Mouse (Mus musculus) spleen, postnatal 36 days (tissue): ENCODE measurements around the gene Simc1.
A peak's percentile ranks its signal among the peaks of the same experiment; 100 is the strongest.
"Not testable (repeated sequence)": the region's sequence is repeated elsewhere in the genome, so short reads cannot be mapped to it uniquely, and the experiment has no call there.

Experiments used
- DNase-seq, 2 experiments: peaks; one replicate each; pipeline ENCODE4 v3.0.0; 2022; ENCODE audit warnings: low spot score in 2 of 2, mixed read lengths in 1 of 2

Gene Simc1

GRCm38 (mm10) chr13:54503604-54504521, at the start of gene Simc1:
Simc1 (plus strand) TSS chr13:54503779.
- DNase-seq = peak; percentile 73 to 76

GRCm38 (mm10) chr13:54457062-54457461, 46.5 kb upstream of the Simc1 start:
- DNase-seq = peak; percentile 20 to 30

GRCm38 (mm10) chr13:54459282-54459681, 44.3 kb upstream of the Simc1 start:
- no peak for DNase-seq

DNA sequence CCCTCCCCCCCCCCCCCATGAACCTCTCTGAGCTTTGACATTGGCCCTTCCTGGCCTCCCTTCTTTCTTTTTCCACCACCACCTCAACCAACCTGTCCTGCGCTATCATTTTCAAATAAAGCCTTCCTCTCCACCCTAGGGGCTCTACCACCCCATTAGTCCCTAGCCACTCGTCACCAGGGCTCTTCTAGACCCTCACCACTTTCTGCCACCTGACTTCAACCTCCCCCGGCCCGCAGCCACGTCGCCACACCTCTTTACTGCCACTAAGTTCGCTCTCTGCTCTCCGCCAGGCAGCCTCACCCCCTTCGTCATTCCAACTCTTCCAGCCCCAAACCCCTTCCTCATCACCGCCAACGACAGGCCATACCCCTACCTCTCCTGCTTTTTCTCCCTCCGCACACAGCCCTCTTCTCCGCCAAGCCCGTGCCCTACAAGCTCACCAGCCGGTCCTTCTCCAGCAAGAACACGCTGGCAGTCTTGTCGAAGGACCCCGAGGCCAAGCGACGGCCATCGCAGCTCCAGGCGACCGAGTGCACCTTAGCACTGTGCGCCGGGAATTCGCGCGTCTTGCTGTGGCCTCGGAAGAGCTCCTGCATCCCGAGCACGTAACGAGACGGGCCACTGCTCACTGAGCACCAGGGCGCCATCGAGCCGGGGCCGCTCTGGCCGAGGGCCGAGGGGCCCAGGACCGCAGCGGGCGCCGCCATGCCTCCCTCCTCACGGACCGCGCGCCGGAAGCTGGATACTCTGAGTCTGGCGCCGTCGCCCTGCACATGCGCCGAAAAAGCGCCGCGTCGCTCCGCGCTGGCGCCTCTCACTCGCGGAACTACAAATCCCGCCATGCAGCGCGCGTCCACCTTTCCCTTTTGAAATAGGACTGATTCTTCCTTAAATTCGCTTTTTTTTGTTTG, 35.2 kb upstream of the Simc1 start, which contains the start of gene Thoc3:
Thoc3 (minus strand) TSS at position 752 of the 914 bp plus-strand sequence.
- DNase-seq = peak; percentile 85 to 89

DNA sequence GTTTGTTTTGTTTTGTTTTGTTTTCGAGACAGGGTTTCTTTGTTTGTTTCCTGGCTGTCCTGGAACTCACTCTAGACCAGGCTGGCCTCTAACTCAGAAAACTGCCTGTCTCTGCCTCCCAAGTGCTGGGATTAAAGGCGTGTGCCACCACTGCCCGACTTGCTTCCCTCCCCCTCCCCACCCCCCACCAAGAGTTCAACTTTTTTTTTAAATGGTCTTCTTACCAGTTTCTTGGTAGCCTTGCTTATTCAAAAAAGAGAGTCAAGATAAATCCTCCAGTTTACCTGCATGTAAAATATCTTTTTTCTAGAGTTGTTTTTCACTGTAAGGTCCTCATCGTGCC, 34.6 kb upstream of the Simc1 start:
- DNase-seq = no peak

DNA sequence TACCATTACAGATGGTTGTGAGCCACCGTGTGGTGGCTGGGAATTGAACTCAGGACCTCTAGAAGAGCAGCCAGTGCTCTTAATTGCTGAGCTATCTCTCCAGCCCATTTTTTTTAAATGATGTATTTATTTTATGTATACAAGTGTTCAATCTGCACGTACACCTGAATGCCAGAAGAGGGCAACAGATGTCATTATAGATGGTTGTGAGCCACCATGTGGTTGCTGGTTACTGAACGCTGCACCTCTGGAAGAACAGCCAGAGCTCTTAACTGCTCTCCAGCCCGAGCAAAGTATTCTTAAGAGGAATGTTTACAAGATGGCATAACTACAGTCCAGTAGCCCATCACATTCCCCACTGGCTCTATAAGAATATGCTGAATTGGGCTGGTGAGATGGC, 31.6 kb upstream of the Simc1 start:
- no peak for DNase-seq

- DNase-seq = no peak
Observed at GRCm38 (mm10) chr13:54474996-54475395, 28.6 kb upstream of the Simc1 start.

DNA sequence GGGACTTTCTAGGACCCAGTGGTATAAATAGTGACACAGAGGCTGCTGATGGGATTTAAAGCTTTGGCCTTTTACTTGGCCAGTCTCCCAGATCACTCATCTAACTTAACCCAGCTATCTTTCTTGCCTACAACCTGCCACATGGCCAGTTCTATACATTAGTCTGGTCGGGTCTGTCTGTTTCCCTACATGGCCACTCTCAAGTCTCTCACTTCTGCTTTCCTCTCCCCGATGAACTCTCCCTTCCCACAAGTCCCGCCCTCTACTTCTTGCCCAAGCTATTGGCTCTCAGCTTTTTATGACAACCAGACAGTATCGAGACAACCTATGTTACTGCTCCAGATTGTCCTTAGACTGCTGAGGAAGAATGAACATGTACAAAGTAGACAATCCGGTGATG, 27.9 kb upstream of the Simc1 start:
- DNase-seq = peak; percentile 75 to 77

GRCm38 (mm10) chr13:54479286-54479685, 24.3 kb upstream of the Simc1 start:
- no peak for DNase-seq

GRCm38 (mm10) chr13:54481498-54481897, 22.1 kb upstream of the Simc1 start:
- no peak for DNase-seq

GRCm38 (mm10) chr13:54490411-54490810, 13.2 kb upstream of the Simc1 start:
- DNase-seq = no peak

GRCm38 (mm10) chr13:54491381-54491780, 12.2 kb upstream of the Simc1 start:
- no peak for DNase-seq

GRCm38 (mm10) chr13:54499551-54499950, 4.0 kb upstream of the Simc1 start:
- DNase-seq = not testable (repeated sequence)

- DNase-seq = peak; percentile 20 to 22
Observed at GRCm38 (mm10) chr13:54501352-54501751, 2.2 kb upstream of the Simc1 start.

DNA sequence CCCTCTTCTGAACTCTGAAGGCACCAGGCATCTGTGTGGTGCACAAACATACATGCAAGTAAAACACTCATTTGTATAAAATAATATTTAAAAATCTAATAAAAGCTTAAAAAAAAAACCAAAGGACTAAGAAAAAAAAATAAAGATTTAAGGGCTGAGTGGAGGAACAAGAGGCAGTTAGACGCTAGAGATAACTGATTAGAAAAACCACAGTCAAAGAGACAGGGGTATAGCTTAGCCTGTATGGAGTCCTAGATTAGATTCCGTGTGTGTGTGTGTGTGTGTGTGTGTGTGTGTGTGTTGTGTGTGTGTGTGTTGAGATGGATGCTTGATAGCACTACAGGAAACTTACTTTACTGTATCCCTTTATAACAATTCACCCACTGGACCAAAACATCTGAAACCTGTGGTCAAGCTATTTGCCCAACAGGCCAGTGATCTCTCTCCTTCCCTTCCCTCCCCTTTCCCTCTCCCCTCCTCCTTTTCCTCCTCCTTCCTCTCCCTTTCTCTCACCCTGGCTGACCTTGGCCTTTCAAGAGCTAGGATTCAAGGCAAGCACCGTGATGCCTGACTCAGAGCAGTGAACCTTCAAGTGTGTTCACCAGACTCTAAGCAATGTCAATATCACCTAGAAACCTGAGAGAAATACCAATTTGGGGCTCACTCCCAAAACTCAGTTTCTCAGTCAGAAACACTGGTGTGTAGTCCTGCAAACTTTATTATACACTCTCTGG, 1.5 kb upstream of the Simc1 start:
- DNase-seq = no peak

- DNase-seq = no peak
Observed at GRCm38 (mm10) chr13:54503278-54503603, 338 bp upstream of the Simc1 start.

DNA sequence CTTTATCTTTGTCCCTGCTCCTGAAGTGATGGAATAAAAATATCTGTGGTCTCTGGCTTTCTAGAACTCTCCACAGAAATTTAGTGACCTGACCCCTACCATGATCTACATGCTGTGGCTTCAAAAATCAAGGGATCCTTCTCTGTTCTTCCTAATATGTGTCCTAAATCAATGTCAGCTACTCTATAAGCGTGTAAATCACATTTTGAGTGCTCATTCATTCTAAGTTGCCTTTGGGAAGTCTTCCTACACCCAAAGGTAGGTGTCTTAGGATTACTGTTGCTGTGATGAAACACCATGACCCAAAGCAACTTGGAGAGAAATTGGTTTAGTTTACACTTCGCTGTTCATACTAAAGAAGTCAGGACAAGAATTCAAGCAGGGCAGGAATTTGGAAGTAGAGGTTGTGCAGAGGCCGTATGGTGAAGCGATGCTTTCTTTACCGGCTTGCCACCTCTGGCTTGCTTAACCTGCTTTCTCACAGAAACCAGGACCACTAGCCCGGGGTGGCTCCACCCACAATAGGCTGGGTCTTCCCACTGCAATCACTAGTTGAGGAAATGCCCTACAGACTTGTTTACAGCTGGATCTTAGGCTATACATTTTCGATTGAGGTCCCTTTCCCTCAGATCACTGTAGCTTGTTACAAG, 1.2 kb downstream of the Simc1 start:
- DNase-seq = no peak

GRCm38 (mm10) chr13:54505920-54506319, 2.3 kb downstream of the Simc1 start:
- DNase-seq = no peak

- peak; percentile 38 to 40 for DNase-seq
Observed at GRCm38 (mm10) chr13:54520221-54520620, 16.6 kb downstream of the Simc1 start.

GRCm38 (mm10) chr13:54521181-54521580, 17.6 kb downstream of the Simc1 start:
- DNase-seq = no peak

DNA sequence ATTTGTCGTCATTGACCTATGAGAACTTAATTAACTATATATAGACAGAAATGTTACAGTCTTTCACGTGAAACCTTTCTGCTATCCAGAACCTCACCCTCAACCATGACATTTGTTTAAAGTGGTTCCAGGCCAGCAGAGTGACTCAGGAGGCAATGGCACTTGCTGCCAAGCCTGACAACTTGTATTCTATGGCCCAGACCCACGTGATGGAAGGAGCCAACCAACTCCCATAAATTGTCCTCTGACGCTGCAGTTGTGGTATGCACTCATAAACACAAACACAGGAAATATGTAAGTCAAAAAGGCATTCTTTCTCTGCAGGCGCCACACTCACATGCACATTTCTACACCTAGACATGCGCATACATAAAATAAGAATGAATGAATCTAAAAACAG, 23.6 kb downstream of the Simc1 start:
- no peak for DNase-seq
